Mouse (Mus musculus) heart, adult 18-20 months (tissue): ENCODE data around the gene Ces1a. TPM values are rescaled to one million over a fixed set of nuclear protein-coding genes. Genes with fewer than 3 reads are reported as not detected.
A peak's percentile ranks its signal among the peaks of the same experiment; 100 is the strongest.

Source experiments
- DNase-seq, 2 experiments: peaks; one replicate each; pipeline ENCODE4 v3.0.0; 2021 to 2022; ENCODE audit warnings: mixed read lengths in 1 of 2
- total RNA-seq, 2 experiments: library from RNA; stranded (reverse); gene quantifications; 2 replicates each; pipeline ENCODE4 v1.2.3; 2021

The Ces1a gene
- total RNA-seq, 2 experiments from 2014 or later = not detected

GRCm38 (mm10) chr8:92984376-92984775 is 63.6 kb downstream of the Ces1a start:
- DNase-seq = peak; percentile 19 to 22

DNA sequence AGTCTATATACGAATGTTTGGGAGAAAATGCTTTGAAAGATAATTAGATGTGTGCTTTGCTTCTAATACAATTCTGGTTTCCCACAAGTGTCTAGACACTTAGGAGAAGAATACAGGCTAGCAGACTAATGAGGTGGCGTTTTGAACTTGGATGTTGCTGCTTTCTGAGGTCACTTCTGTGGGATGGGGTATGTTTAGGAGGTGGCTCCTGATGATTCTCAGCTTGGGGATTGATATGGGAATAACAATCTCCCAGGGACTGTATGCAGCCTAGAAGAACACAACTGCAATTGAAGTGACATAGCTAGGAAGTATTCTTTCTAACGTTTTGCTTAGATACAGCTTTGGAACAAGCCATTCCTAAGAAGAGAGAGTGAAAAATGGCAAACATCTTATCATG is 65.5 kb downstream of the Ces1a start:
- no peak for DNase-seq

DNA sequence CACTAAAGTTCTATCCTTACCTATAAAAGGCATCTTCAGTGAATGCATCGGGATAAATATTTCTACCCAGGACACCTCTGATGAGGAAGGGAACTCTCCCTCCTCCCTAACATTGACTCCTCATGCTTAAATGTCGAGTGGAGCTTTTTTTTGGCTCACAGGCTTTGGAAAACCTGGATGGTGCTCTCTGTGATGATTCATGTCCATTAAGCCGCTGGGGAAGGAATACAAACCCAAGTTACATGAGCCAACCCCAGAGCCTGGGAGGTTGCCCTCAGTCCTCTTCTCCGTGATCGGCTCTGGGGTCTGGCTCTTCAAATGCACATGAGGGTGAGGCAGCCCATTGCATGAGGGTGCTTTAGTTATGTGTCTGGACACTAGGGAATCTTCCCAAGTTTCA is 71.3 kb downstream of the Ces1a start:
- peak in 1 of 2 experiments; percentile 10 for DNase-seq

- DNase-seq = peak; percentile 86 to 92
Observed at GRCm38 (mm10) chr8:92972949-92973348, 75.0 kb downstream of the Ces1a start.

Other genes with a start within 250 kb of the Ces1a start
- 10 to 100 TPM; 57.2 to 58.8 TPM for gene Mmp2, start 220.9 kb downstream of the Ces1a start, total RNA-seq
- gene Lpcat2, start 192.9 kb downstream of the Ces1a start, total RNA-seq = 1 to 10 TPM; 1.1 to 1.2 TPM
- not detected for gene Capns2, start 146.8 kb downstream of the Ces1a start, total RNA-seq
- under 1 TPM; 0.07 to 0.13 TPM for gene Slc6a2, start 88.1 kb downstream of the Ces1a start, total RNA-seq
- gene Ces1b, start 31.8 kb upstream of the Ces1a start, total RNA-seq = not detected
- not detected for gene Ces1c, start 83.1 kb upstream of the Ces1a start, total RNA-seq
- gene Ces1d, start 149.6 kb upstream of the Ces1a start, total RNA-seq = 100 to 1,000 TPM; 229 to 343 TPM
- under 1 TPM; 0.67 to 0.97 TPM for gene Ces1e, start 181.4 kb upstream of the Ces1a start, total RNA-seq
- 1 to 10 TPM in 1 of 2 experiments, under 1 TPM in 1; 0.50 to 3.3 TPM for gene Ces1f, start 231.6 kb upstream of the Ces1a start, total RNA-seq